Mouse (Mus musculus) ES-E14 (cell line): Measurements from ENCODE around the gene Esx1. TPM values are rescaled to one million over a fixed set of nuclear protein-coding genes. Genes with fewer than 3 reads are reported as not detected.

Experiments used
- DNase-seq: peaks from one replicate; pipeline ENCODE4 v3.0.0-alpha.2; 2013; ENCODE audit warnings: low read depth, low spot score
- H3K27ac ChIP-seq: 2 replicates; pipeline ENCODE4 v1.5.1; 2012; ENCODE audit warnings: low read depth, mild to moderate bottlenecking, low read length, moderate library complexity, mixed read lengths; ENCODE audit not compliant: poor library complexity, insufficient read depth, severe bottlenecking
- H3K36me3 ChIP-seq: 2 replicates; pipeline ENCODE4 v1.6.1; 2012; ENCODE audit warnings: mild to moderate bottlenecking, low read length, moderate library complexity, mixed read lengths; ENCODE audit not compliant: control insufficient read depth, poor library complexity, insufficient read depth, severe bottlenecking
- H3K4me1 ChIP-seq, 2 experiments: fragments of 150-350 bp in 1 of 2; sonication (generic) in 1 of 2; 2 replicates each; pipeline ENCODE4 v1.6.1; 2012; ENCODE audit warnings: low read length in 2 of 2, mild to moderate bottlenecking in 1 of 2, mixed read lengths in 1 of 2; ENCODE audit not compliant: control insufficient read depth in 2 of 2, insufficient read depth in 2 of 2, poor library complexity in 1 of 2
- H3K4me3 ChIP-seq, 2 experiments: fragments of 150-350 bp in 1 of 2; sonication (generic) in 1 of 2; 2 replicates each; pipeline ENCODE4 v1.5.1; 2012; ENCODE audit warnings: low read length in 2 of 2, low read depth in 1 of 2, mild to moderate bottlenecking in 1 of 2, mixed read lengths in 1 of 2; ENCODE audit not compliant: insufficient read depth in 1 of 2, poor library complexity in 1 of 2, severe bottlenecking in 1 of 2
- H3K9ac ChIP-seq: 2 replicates; pipeline ENCODE4 v1.6.1; 2012; ENCODE audit warnings: low read depth, mild to moderate bottlenecking, low read length, mixed read lengths; ENCODE audit not compliant: poor library complexity, insufficient read depth, severe bottlenecking
- H3K9me3 ChIP-seq: fragments of 150-350 bp; sonication (generic); 2 replicates; pipeline ENCODE4 v1.6.1; 2012; ENCODE audit warnings: low read depth, mild to moderate bottlenecking, low read length; ENCODE audit not compliant: control insufficient read depth, insufficient read depth
- CHD2 ChIP-seq: IDR thresholded peaks from 2 replicates; pipeline ENCODE4 v1.6.1; 2014; ENCODE audit warnings: mild to moderate bottlenecking, low read depth, low read length, inconsistent platforms
- HCFC1 ChIP-seq: IDR thresholded peaks from 2 replicates; pipeline ENCODE4 v1.6.1; 2012; ENCODE audit warnings: low read length, inconsistent platforms, borderline replicate concordance; ENCODE audit not compliant: insufficient read depth
- MAFK ChIP-seq: IDR thresholded peaks from 2 replicates; pipeline ENCODE4 v1.6.1; 2014; ENCODE audit warnings: mild to moderate bottlenecking, low read depth, low read length, inconsistent platforms; ENCODE audit not compliant: insufficient read depth
- ZC3H11A ChIP-seq: IDR thresholded peaks from 2 replicates; pipeline ENCODE4 v1.6.1; 2012; ENCODE audit warnings: low read depth, mild to moderate bottlenecking, inconsistent platforms, low read length, borderline replicate concordance
- ZNF384 ChIP-seq: IDR thresholded peaks from 2 replicates; pipeline ENCODE4 v1.6.1; 2012; ENCODE audit warnings: low read depth, low read length, inconsistent platforms
- in situ Hi-C, 2 experiments: fragments of 600-800 bp; cut with MboI; formaldehyde crosslinking; loops; one replicate each; pipeline ENCODE4 v1.15.1; 2025; ENCODE audit warnings: low sequenced_read_pairs in 2 of 2, inconsistent platforms in 1 of 2; ENCODE audit not compliant: unreplicated experiment in 2 of 2
- total RNA-seq: library from RNA; depleted of rRNA; stranded (reverse); fragments of 300-350 nt; gene quantifications from 2 replicates; pipeline ENCODE4 v1.2.3, GENCODE M21; 2012; rRNA removed

The Esx1 gene
- total RNA-seq, 1 experiment, result 2.3 TPM

- no peak overlapping the region for H3K4me3 ChIP-seq
- TF ChIP-seq ZNF384 (no peak), ZC3H11A (no peak), CHD2 (no peak), HCFC1 (no peak), MAFK (no peak)
- no peaks in the 10 kb centered on the region for H3K4me1 ChIP-seq
- no peak overlapping the region for H3K9ac ChIP-seq
- no peaks in the 10 kb centered on the region for H3K9me3 ChIP-seq
- no peaks in the 10 kb centered on the region for H3K36me3 ChIP-seq
- no peak overlapping the region for H3K27ac ChIP-seq
- in situ Hi-C loops, result no loop called here
- DNase-seq, result no peak
Observed at GRCm38 (mm10) chrX:137106498-137106897, 15.4 kb downstream of the Esx1 start.

GRCm38 (mm10) chrX:137104531-137104930, 17.4 kb downstream of the Esx1 start:
- in situ Hi-C loops, result no loop called here
- no peak for TF ChIP-seq MAFK
- DNase-seq, result no peak
- Histone ChIP-seq H3K9ac (no peak overlapping the region), H3K4me1 (no peaks in the 10 kb centered on the region), H3K9me3 (no peaks in the 10 kb centered on the region), H3K27ac (no peak overlapping the region), H3K4me3 (no peak overlapping the region), H3K36me3 (no peaks in the 10 kb centered on the region)

Other genes with a start within 250 kb of the Esx1 start
- 0.32 and 1.6 TPM in 2 replicates for gene H2bfm, start 194.8 kb downstream of the Esx1 start, total RNA-seq
- 10.8 and 17.1 TPM in 2 replicates for gene Tmsb15b2, start 146.6 kb downstream of the Esx1 start, total RNA-seq
- gene Tmsb15l, start 145.2 kb downstream of the Esx1 start, total RNA-seq, result 2.1 and 4.6 TPM in 2 replicates
- 8.4 and 12.0 TPM in 2 replicates for gene Tmsb15b1, start 145.2 kb downstream of the Esx1 start, total RNA-seq
- 1.5 and 2.2 TPM in 2 replicates for gene Zcchc18, start 128.9 kb downstream of the Esx1 start, total RNA-seq
- 5.4 and 8.3 TPM in 2 replicates for gene Slc25a53, start 83.8 kb downstream of the Esx1 start, total RNA-seq
- 5.7 and 6.0 TPM in 2 replicates for gene Fam199x, start 72.5 kb downstream of the Esx1 start, total RNA-seq